Mouse (Mus musculus): ENCODE results near the gene Ccdc39. TPM values are rescaled to one million over a fixed set of nuclear protein-coding genes. Genes with fewer than 3 reads are reported as not detected.

Gene Ccdc39
- total RNA-seq (2017): 1.3 TPM in 1 of 2 replicates, not detected in the other

- peak; percentile 100 for ATAC-seq (replicated peaks; ENCODE audit: low read depth, poor library complexity, severe bottlenecking)
Observed at GRCm38 (mm10) chr3:33843801-33844632, at the start of gene Ccdc39. Ccdc39 (minus strand) TSS chr3:33844310.

- no peak for ATAC-seq (replicated peaks; ENCODE audit: low read depth, poor library complexity, severe bottlenecking)
Observed at GRCm38 (mm10) chr3:33893433-33893832, 49.3 kb upstream of the Ccdc39 start.

- ATAC-seq (replicated peaks; ENCODE audit: low read depth, poor library complexity, severe bottlenecking): no peak
Observed at GRCm38 (mm10) chr3:33887438-33887837, 43.3 kb upstream of the Ccdc39 start.

DNA sequence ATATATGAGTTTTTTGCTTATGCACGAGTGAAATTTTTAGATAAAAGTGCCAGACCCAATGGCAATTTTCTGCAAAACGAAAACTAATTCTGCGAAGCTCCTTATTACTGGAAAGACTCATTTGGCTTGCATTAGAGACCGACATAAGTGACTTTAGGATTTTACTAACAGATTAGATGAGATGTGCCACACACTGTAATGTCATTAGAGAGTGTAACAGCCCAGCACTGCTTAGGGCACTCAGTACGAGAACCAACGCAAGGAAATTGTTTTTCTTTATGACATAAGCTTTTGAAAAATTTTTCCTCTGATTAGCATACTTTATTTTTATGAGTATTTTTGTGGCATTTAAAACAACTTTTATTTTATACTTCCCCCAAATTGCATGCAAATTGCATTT lies 39.0 kb upstream of the Ccdc39 start:
- ATAC-seq (replicated peaks; ENCODE audit: low read depth, poor library complexity, severe bottlenecking): no peak

DNA sequence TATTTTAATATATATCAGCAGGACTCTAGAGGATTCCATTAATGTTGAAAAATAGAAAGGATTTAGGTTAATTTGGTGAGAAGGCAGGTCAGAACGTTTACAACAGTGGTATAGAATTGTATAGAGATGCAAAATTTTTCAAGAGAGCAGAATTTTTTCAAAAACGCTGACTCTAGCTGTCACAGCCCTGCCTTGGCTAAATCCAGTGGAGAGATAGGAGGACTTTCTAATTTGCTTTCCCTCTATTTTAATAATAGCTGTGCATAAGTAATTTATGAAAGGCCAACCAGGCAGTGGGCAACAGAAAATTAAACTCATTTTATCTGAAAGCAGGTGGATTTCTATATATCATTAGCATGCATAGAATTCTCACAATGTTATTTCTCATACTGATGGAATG lies 38.6 kb upstream of the Ccdc39 start:
- ATAC-seq (replicated peaks; ENCODE audit: low read depth, poor library complexity, severe bottlenecking): no peak

DNA sequence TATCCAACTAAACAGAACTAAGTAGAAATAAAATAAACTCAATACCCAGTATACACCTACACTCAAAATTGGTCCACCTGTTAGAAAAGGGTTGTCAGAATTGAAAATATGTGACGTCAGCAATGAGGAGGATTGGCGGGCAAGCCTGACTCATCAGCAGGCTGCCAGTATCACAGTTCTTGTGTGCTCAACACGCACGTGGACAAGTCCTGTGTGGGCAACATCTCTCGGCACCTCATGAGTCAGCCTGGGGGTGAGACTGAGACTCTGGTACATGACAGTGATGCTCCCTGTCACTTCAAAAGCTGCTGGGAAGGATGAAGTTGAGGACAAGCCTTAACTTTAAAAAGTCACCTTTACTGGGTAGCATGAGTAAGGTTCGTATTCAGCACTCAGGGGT lies 34.6 kb upstream of the Ccdc39 start:
- no peak for ATAC-seq (replicated peaks; ENCODE audit: low read depth, poor library complexity, severe bottlenecking)

- no peak for ATAC-seq (replicated peaks; ENCODE audit: low read depth, poor library complexity, severe bottlenecking)
Observed at GRCm38 (mm10) chr3:33874456-33875286, 30.6 kb upstream of the Ccdc39 start.

DNA sequence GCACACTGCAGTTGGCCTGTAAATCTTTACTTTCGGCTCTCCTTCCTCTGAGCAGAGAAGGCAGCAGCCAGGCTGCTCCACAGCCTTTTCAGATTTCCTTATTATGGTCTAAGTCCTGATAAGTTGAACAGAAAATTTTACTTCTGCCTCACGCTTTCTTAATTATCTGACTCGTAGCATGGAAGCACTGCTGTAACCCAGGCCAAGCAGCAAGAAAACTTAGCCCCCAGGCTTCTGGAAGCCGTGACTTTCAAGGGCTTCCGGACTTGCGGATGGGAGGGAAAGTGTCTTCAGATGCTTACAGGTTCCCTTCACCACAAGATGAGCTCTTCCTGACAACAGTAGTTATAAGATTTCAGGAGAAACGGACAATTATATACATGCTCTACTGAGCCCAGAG lies 29.7 kb upstream of the Ccdc39 start:
- ATAC-seq (replicated peaks; ENCODE audit: low read depth, poor library complexity, severe bottlenecking): no peak

DNA sequence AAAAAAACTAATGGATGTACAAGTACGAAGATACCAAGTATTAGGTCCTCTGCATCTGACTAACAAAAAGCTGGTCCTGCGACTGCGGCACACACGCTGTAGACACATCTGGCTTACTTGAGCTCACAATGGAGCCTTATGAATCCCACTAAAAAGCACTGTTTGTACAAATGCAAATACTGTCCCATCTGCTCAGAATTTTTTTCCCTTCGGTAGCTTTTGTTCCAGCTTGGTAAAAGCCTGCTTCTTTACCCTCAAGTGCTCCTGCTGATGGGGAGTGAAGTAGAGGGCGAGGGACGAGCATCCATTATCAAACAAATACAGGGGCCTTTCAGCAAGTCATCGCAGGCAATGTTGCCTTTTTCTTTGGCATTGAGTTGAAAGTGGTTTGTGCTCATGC lies 29.3 kb upstream of the Ccdc39 start:
- ATAC-seq (replicated peaks; ENCODE audit: low read depth, poor library complexity, severe bottlenecking): no peak

DNA sequence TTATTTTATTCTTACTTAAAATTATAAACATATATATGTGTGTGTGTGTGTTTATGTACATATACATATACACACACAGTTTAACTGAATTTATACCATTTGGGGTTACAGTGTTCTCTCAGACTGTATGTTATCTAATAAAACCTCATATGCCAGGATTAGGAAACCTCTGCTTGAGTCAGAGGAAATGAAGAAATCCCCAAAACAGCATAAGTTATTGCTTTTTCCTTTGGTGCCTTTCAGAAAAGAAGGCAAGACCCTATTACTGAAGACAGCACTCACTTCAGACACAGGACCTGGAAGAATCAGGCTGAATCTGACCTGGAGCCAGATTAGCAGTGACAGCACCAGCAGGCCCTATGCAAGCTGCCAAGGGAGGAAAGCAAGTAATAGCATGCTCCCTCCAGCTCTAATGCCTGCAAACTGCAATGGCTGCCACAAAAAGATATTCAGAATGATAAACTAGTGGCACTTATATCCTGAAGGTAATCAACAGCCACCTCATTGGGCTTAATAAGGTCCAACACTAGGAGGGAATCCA lies 20.0 kb upstream of the Ccdc39 start:
- 0 out of 2 replicates have a peak, but pooled peaks have one; percentile 25 for ATAC-seq (replicated peaks; ENCODE audit: low read depth, poor library complexity, severe bottlenecking)

GRCm38 (mm10) chr3:33858939-33859338 lies 14.8 kb upstream of the Ccdc39 start:
- peak; percentile 73; the same call in 1 of the 2 replicates for ATAC-seq (replicated peaks; ENCODE audit: low read depth, poor library complexity, severe bottlenecking)

DNA sequence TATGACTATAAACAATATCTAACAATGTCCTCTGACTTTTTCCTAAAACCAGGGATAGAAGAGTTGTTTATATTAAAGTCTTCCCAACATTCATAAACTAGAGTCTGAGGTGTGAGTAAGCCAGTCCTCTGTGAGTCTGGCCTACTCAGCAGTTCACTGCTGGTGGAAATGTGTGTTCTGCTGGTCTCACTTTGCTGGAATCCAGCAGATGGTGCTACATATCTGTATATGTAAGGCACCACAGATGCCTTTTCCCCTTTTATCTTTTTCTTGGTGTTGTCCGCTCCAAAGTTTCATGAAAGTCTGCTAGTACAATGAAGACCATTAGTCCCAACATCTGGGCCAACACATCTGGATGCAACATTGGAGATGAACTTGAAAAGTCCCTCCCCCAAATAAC lies 9.0 kb upstream of the Ccdc39 start:
- ATAC-seq (replicated peaks; ENCODE audit: low read depth, poor library complexity, severe bottlenecking): no peak

DNA sequence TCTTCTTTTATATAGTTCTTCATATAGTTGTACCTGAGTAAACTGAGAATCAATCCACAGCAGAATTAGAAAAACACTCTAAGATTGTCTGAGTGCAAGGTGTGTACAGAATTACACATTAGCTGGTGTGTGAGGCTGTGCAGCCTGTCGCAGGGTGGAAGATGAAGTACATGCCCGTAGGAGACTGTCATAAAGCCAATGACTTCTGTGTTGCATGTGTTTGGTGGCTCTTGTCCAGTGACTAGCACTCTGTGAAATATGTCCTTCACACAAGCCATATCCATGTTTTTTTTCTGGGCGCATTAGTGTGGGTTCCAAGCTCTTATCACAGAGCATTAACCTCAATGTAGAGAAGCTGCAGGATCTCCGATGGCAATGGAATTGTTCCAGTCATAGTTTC lies 6.7 kb upstream of the Ccdc39 start:
- no peak for ATAC-seq (replicated peaks; ENCODE audit: low read depth, poor library complexity, severe bottlenecking)

DNA sequence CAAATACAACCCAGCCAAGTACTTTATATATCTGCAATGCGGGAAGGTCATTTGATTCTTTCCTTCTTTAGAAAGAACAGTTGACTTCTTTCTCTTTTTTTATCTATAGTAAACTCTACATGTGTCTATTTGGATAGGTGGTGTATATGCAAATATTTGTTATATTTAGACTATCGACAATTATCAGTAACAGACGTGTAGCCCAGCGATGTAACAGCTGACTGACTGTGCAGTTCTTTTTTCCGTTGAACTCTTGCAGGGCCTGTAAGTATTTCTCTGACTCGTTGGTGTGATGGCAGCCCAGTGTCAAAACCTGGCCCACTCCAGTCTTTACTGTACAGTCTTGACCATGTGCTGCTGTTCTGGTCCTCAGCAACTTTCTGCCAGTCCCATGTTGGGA lies 2.5 kb upstream of the Ccdc39 start:
- no peak for ATAC-seq (replicated peaks; ENCODE audit: low read depth, poor library complexity, severe bottlenecking)

GRCm38 (mm10) chr3:33838877-33839276 lies 5.2 kb downstream of the Ccdc39 start:
- peak; percentile 71; the same call in 1 of the 2 replicates for ATAC-seq (replicated peaks; ENCODE audit: low read depth, poor library complexity, severe bottlenecking)

DNA sequence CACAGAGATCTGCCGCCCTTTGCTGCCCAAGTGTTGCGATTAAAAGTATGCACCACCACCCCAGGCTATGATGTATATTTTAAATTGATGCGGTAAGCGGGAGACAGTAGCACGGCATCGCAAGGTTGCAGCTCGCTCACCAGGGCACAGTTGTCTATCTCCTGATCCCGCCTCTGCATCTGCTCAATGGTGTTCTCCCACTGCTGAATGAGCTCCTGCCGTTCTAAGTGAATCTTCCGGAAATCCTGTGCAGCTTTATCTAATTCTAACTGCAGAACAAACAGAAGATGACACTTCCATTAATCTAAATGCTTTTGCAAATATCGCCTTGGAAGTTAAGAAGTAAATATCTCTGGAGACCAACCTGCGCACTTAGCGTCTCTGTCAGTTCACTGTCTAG lies 7.5 kb downstream of the Ccdc39 start:
- ATAC-seq (replicated peaks; ENCODE audit: low read depth, poor library complexity, severe bottlenecking): no peak

DNA sequence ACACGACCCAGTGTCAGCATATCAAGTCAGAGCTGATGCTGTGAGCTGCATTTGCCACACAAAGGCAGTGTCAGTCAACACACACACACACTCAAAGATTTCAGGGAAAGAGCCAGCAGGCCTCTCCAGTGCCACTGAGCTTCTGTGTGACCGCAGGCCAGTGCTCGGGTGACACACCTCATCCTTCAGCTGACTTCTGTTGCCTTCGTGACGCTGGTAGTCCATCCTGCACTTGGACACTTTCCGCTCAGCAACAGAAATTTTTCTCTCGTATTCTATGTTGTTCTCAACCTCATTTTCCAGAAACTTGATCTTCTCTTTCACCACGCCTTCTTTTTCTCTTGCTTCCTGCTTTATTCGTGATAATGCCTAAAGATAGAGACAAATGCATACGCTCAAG lies 11.8 kb downstream of the Ccdc39 start:
- no peak for ATAC-seq (replicated peaks; ENCODE audit: low read depth, poor library complexity, severe bottlenecking)

DNA sequence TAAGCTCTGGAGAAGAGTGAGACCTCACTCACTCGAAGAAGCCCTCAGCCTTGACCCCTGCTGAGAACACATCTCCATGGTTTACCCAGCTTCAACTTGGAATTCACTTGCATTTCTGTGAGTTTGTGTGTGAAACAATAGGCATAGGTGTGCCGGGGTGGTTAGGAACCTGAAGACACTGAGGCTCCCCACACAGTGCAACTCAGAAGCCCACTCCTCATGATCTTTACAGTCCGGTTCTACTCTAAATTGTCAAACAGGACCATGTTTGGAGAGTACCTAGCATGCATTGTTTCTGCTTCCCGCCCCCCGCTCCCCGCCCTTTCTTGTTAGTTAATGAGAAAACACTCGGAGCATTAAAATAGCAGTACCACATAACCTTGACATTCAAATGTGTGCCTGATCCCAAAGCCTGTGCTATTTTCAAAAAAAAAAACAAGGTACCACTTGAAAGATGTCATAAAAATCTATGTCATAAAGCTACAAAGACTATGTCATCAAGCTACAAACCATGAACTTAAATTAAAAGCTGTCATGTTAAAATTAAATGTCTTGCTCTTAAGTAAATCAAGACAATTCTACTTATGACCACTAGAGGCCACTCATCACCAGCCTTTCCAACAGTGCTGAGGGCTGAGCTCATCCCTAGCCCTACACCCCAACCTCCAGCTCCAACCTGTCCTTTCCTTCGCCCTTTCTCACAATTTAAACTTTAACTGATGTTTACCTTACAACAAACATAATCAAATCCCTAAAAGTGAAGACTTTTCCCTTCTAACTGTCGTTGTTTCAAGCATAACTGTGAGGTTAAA lies 19.8 kb downstream of the Ccdc39 start:
- ATAC-seq (replicated peaks; ENCODE audit: low read depth, poor library complexity, severe bottlenecking): peak; percentile 96

GRCm38 (mm10) chr3:33807151-33807550 lies 37.0 kb downstream of the Ccdc39 start:
- ATAC-seq (replicated peaks; ENCODE audit: low read depth, poor library complexity, severe bottlenecking): no peak

DNA sequence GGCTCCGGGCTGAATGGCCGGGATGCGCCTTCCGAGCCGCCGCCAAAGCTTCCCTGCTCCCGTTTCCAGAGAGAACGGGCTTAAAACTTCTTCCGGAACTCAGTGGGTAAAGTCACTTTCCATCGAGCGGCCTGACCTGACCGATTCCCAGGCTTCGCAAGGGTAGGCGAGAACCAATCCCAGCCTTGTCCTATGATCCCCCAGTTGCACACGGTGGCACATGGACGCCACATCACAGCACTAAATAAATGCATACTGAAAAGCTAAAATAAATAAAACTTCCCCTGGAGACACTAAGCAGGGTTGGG lies 43.6 kb downstream of the Ccdc39 start:
- no peak for ATAC-seq (replicated peaks; ENCODE audit: low read depth, poor library complexity, severe bottlenecking)
